ENCODE assay signal across 13 mouse cellular contexts in the genomic region with DNA sequence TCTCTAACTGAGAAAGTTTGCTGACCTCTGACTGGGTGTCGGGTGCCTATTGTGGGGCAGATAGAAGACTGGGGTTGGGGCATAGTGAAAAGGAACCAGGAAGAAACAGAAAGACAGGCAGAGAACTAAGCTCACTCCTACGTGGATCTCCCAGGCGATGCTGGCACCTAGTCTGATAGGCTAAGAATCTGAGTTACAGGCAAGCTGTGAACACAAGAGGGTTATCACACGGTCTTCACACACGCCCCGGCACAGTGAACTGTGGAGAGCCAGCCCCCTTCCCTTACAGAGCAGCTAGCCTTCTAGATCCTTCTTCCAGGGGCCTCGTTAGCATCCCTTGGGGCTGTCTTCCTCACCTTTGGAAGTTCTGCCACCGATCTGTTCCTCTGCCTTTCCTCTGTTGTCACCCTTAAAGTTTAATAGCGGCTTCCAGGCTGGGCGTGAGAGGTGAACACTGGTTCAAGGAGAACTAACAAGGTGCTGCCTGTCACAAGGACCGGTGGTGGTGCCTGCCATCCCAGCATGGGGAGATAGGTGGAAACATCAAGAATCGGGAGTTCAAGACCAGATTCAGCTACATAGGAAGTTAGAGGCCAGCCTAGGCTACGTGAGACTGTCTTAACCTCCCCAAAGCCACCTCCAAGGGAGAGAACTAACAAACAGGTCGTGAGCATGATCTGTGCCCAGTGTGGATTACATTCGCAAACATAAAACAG. TPM values are rescaled to one million over a fixed set of nuclear protein-coding genes. Genes with fewer than 3 reads are reported as not detected.
A peak's percentile ranks its signal among the peaks of the same experiment; 100 is the strongest.
DNase-seq lines count a peak whose midpoint lies in the region; ATAC-seq and TF ChIP-seq lines count a peak whose summit lies in the region.
"Had no signal": no experiment of that assay in that cellular context is flagged by ENCODE, and none has a peak within 500 bp of the region (broad histone marks: within the 10 kb centered on the region; RNA-seq: fewer than 3 reads in every experiment).

No protein-coding gene starts in this region.

- no peak for TF ChIP-seq POLR2A in cerebellum, adult 2 months (IDR thresholded peaks at IDR 0.05; ENCODE audit: borderline replicate concordance, insufficient read depth, low read length)

- DNase-seq in hindbrain, embryonic 10.5 days (ENCODE audit: low spot score) = no peak
- DNase-seq in hindbrain, embryonic 14.5 days (ENCODE audit: low spot score) = no peak
- no peak for DNase-seq in G1E (ENCODE audit: low spot score)
- no peak for DNase-seq in left cerebral cortex, adult 11 months (ENCODE audit: low spot score)
- no peak for DNase-seq in cerebellum, adult 2 months
- no peak for DNase-seq in testis, postnatal 10 days (ENCODE audit: low spot score)
- DNase-seq: kidney, postnatal 10 days; left cerebral cortex, postnatal 4 days had no signal

- no peak overlapping the region for H3K9ac ChIP-seq in hindbrain, embryonic 14.5 days
- H3K9ac ChIP-seq: hindbrain, embryonic 13.5 days; neural tube, embryonic 15.5 days had no signal

- no peak overlapping the region for H3K4me3 ChIP-seq in hindbrain, embryonic 10.5 days
- no peak overlapping the region for H3K4me3 ChIP-seq in hindbrain, embryonic 14.5 days (replicated peaks; ENCODE audit: low read length)
- peak overlapping the region; percentile 64; the same call in 1 of the 2 replicates for H3K4me3 ChIP-seq in G1E (ENCODE audit: low read depth, low read length)
- H3K4me3 ChIP-seq in erythroblast, embryonic 14.5 days (replicated peaks) = peak overlapping the region; percentile 30
- H3K4me3 ChIP-seq in cerebellum, adult 2 months (replicated peaks; ENCODE audit: insufficient read depth, low read depth, low read length) = no peak overlapping the region
- H3K4me3 ChIP-seq: hindbrain, embryonic 13.5 days; neural tube, embryonic 15.5 days had no signal

- peaks cover 33% of the 10 kb centered on the region for H3K4me1 ChIP-seq in hindbrain, embryonic 10.5 days (replicated peaks)
- H3K4me1 ChIP-seq in hindbrain, embryonic 14.5 days (replicated peaks; ENCODE audit: control insufficient read depth, insufficient read depth, low read length) = peaks cover 21% of the 10 kb centered on the region
- peaks cover 96% of the 10 kb centered on the region for H3K4me1 ChIP-seq in G1E (ENCODE audit: insufficient read depth, low read depth, low read length)
- peaks cover 94% of the 10 kb centered on the region for H3K4me1 ChIP-seq in erythroblast, embryonic 14.5 days (ENCODE audit: control insufficient read depth)
- H3K4me1 ChIP-seq in cerebellum, adult 2 months (ENCODE audit: control insufficient read depth, insufficient read depth, low read length) = no peaks in the 10 kb centered on the region

- no peaks in the 10 kb centered on the region for H3K27me3 ChIP-seq in hindbrain, embryonic 10.5 days (ENCODE audit: insufficient read depth, poor library complexity, severe bottlenecking)
- no peaks in the 10 kb centered on the region for H3K27me3 ChIP-seq in hindbrain, embryonic 14.5 days (ENCODE audit: control insufficient read depth, insufficient read depth, low read length)
- no peaks in the 10 kb centered on the region for H3K27me3 ChIP-seq in G1E (ENCODE audit: insufficient read depth, low read length)
- no peaks in the 10 kb centered on the region for H3K27me3 ChIP-seq in erythroblast, embryonic 14.5 days (ENCODE audit: control insufficient read depth)
- H3K27me3 ChIP-seq in cerebellum, adult 2 months (ENCODE audit: control insufficient read depth, insufficient read depth, low read length) = no peaks in the 10 kb centered on the region
- H3K27me3 ChIP-seq: hindbrain, embryonic 13.5 days; neural tube, embryonic 15.5 days had no signal

- no peaks in the 10 kb centered on the region for H3K36me3 ChIP-seq in hindbrain, embryonic 10.5 days
- H3K36me3 ChIP-seq in hindbrain, embryonic 14.5 days (replicated peaks; ENCODE audit: control insufficient read depth, insufficient read depth) = no peaks in the 10 kb centered on the region
- H3K36me3 ChIP-seq in G1E (replicated peaks) = no peaks in the 10 kb centered on the region
- H3K36me3 ChIP-seq in erythroblast, embryonic 14.5 days (ENCODE audit: control insufficient read depth) = peaks cover 2% of the 10 kb centered on the region; the same call in 1 of the 2 replicates
- H3K36me3 ChIP-seq: hindbrain, embryonic 13.5 days; neural tube, embryonic 15.5 days had no signal

- no peak for TF ChIP-seq CTCF in G1E (IDR thresholded peaks at IDR 0.05; ENCODE audit: low read depth, low read length)
- TF ChIP-seq CTCF in cerebellum, adult 2 months (IDR thresholded peaks at IDR 0.05; ENCODE audit: borderline replicate concordance, insufficient read depth, low read depth, low read length) = no peak

- peak overlapping the region; percentile 35; the same call in 1 of the 2 replicates for H3K27ac ChIP-seq in hindbrain, embryonic 10.5 days
- H3K27ac ChIP-seq in hindbrain, embryonic 14.5 days = no peak overlapping the region
- H3K27ac ChIP-seq in cerebellum, adult 2 months (ENCODE audit: insufficient read depth, low read length) = no peak overlapping the region
- H3K27ac ChIP-seq: hindbrain, embryonic 13.5 days; neural tube, embryonic 15.5 days had no signal

- WGBS in hindbrain, embryonic 10.5 days = 86% methylated on average over 15 of the region's 15 CpGs
- WGBS in hindbrain, embryonic 14.5 days = 85% methylated on average over 15 of the region's 15 CpGs
- 84% methylated on average over 15 of the region's 15 CpGs for WGBS in cerebellum, adult 2 months

- no peak overlapping the region for H3K4me2 ChIP-seq in hindbrain, embryonic 14.5 days (replicated peaks)
- H3K4me2 ChIP-seq: hindbrain, embryonic 13.5 days; neural tube, embryonic 15.5 days had no signal

- H3K9me3 ChIP-seq in hindbrain, embryonic 10.5 days = no peaks in the 10 kb centered on the region
- H3K9me3 ChIP-seq in hindbrain, embryonic 14.5 days (ENCODE audit: control insufficient read depth, low read length) = no peaks in the 10 kb centered on the region
- no peaks in the 10 kb centered on the region for H3K9me3 ChIP-seq in G1E (replicated peaks)
- H3K9me3 ChIP-seq in erythroblast, embryonic 14.5 days (ENCODE audit: control insufficient read depth, low read length) = no peaks in the 10 kb centered on the region
- H3K9me3 ChIP-seq: hindbrain, embryonic 13.5 days; neural tube, embryonic 15.5 days had no signal

- no peak for ATAC-seq in hindbrain, embryonic 14.5 days (ENCODE audit: low FRiP score)
- no peak for ATAC-seq in G1E (ENCODE audit: extremely low read depth, insufficient number of reproducible peaks, low FRiP score, poor library complexity, severe bottlenecking)
- ATAC-seq in megakaryocyte, adult 5-6 weeks (ENCODE audit: poor library complexity, severe bottlenecking) = 0 out of 2 replicates have a peak, but pooled peaks have one; percentile 6

RNA-seq across cellular contexts. Expression of a gene that starts 23.7 kb away (rescaled TPM):
- not detected in 2 replicates for polyA plus RNA-seq in hindbrain, embryonic 10.5 days (2016; fragmentation: Nextera tagmentation; extraction: Ambion mirVana)
- not detected in 2 replicates for polyA plus RNA-seq in hindbrain, embryonic 14.5 days (2014; fragmentation: Nextera tagmentation; extraction: Ambion mirVana)
- not detected in 2 replicates for total RNA-seq in G1E (2014; fragmentation: Nextera tagmentation)
- 0.23 TPM in 1 of 2 replicates, not detected in the other for total RNA-seq in G1E (2017)
- polyA plus RNA-seq in G1E (2012) = not detected in 2 replicates
- not detected in 2 replicates for polyA plus RNA-seq in erythroblast, embryonic 14.5 days (2012)
- total RNA-seq in megakaryocyte, adult 5-6 weeks (2015) = 0.33 TPM in 1 of 2 replicates, not detected in the other
- total RNA-seq in megakaryocyte, adult 5-6 weeks (2017) = not detected in 2 replicates
- polyA plus RNA-seq in cerebellum, adult 2 months (2012; rRNA removed) = not detected in 2 replicates
- total RNA-seq: gastrocnemius, adult 18-20 months; left cerebral cortex, postnatal 4 days had no signal
- polyA plus RNA-seq: hindbrain, embryonic 13.5 days; neural tube, embryonic 15.5 days had no signal

RNA-seq across cellular contexts. Expression of a gene that starts 32.1 kb away (rescaled TPM):
- 0.20 and 0.44 TPM in 2 replicates for polyA plus RNA-seq in hindbrain, embryonic 10.5 days (2016; fragmentation: Nextera tagmentation; extraction: Ambion mirVana)
- 0.23 and 0.47 TPM in 2 replicates for polyA plus RNA-seq in hindbrain, embryonic 14.5 days (2014; fragmentation: Nextera tagmentation; extraction: Ambion mirVana)
- total RNA-seq in G1E (2014; fragmentation: Nextera tagmentation) = not detected in 2 replicates
- total RNA-seq in G1E (2017) = 1.3 and 2.0 TPM in 2 replicates
- polyA plus RNA-seq in G1E (2012) = 0.02 TPM in 1 of 2 replicates, not detected in the other
- polyA plus RNA-seq in erythroblast, embryonic 14.5 days (2012) = not detected in 2 replicates
- total RNA-seq in megakaryocyte, adult 5-6 weeks (2015) = not detected in 2 replicates
- total RNA-seq in megakaryocyte, adult 5-6 weeks (2017) = 0.94 TPM in 1 of 2 replicates, not detected in the other
- polyA plus RNA-seq in cerebellum, adult 2 months (2012; rRNA removed) = 0.03 and 0.05 TPM in 2 replicates
- total RNA-seq: gastrocnemius, adult 18-20 months; left cerebral cortex, postnatal 4 days had no signal

Comparison
In these comparisons a context has a peak if more than half of its experiments do, and no peak if none do; other contexts are left out.
1. H3K4me3 ChIP-seq: peak in G1E (single experiment) and erythroblast, embryonic 14.5 days (single experiment); none in hindbrain, embryonic 10.5 days (single experiment), hindbrain, embryonic 14.5 days (single experiment) and cerebellum, adult 2 months (single experiment).